Mouse (Mus musculus) liver, adult 2 months (tissue): ENCODE results near the gene Erg.

Source experiments
- CTCF ChIP-seq: fragments of 200-500 bp; IDR thresholded peaks from 2 replicates; pipeline ENCODE4 v1.5.1; 2011; ENCODE audit warnings: low read depth, low read length, control low read depth
- POLR2A ChIP-seq: fragments of 200-500 bp; IDR thresholded peaks from 2 replicates; pipeline ENCODE4 v1.6.1; 2011; ENCODE audit warnings: low read length, control low read depth; ENCODE audit not compliant: insufficient read depth; ENCODE audit errors: extremely low read depth

DNA sequence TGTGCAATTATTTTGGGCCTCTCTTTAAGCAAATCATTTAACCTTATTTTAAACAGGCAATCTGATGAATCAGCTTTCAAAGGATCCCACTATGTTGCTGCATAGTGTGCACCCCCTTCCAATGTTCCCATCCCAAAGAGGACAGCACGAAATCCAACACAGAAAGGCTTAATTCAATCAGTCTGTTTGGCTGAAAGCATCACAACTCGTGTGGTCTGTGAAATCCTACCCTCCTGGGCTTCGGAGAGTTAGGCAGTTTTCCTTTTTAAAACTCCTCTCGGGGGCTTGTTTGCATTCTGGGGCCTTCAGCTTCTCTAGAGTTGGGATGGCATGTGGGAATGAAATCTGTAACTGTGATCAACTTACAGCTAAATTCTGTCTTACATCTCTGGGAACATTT, 214.7 kb downstream of the Erg start:
- TF ChIP-seq POLR2A = no peak
- TF ChIP-seq CTCF = no peak
